Mouse (Mus musculus): Measurements from ENCODE around the gene Tmem164. TPM values are rescaled to one million over a fixed set of nuclear protein-coding genes. Genes with fewer than 3 reads are reported as not detected.

The Tmem164 gene
- polyA plus RNA-seq, 1 experiment = 14.5 TPM

- H3K79me2 ChIP-seq (ENCODE audit: control insufficient read depth, insufficient read depth) = no peaks in the 10 kb centered on the region
- no peak overlapping the region for H3K4me3 ChIP-seq
- H3K27me3 ChIP-seq (ENCODE audit: control insufficient read depth, insufficient read depth, insufficient read length) = no peaks in the 10 kb centered on the region
- no peak for TF ChIP-seq POLR2AphosphoS2 (IDR thresholded peaks at IDR 0.05; ENCODE audit: insufficient read length, low read depth)
- no peak for TF ChIP-seq REST (IDR thresholded peaks at IDR 0.05; ENCODE audit: insufficient read depth, insufficient read length)
- TF ChIP-seq POLR2A (IDR thresholded peaks at IDR 0.05; ENCODE audit: insufficient read length, low read depth) = no peak
- TF ChIP-seq SRF (IDR thresholded peaks at IDR 0.05; ENCODE audit: control insufficient read depth, insufficient read length, low read depth) = no peak
- no peak for TF ChIP-seq TCF12 (IDR thresholded peaks at IDR 0.05; ENCODE audit: insufficient read depth, poor library complexity, severe bottlenecking)
- no peak for TF ChIP-seq MYOG (IDR thresholded peaks at IDR 0.05; ENCODE audit: control insufficient read depth in 1 of 3, insufficient read depth in 1 of 3, insufficient read length in 2 of 3, low read depth in 2 of 3)
- TF ChIP-seq E2F4 (IDR thresholded peaks at IDR 0.05; ENCODE audit: insufficient read depth) = no peak
- no peak for TF ChIP-seq USF1 (IDR thresholded peaks at IDR 0.05; ENCODE audit: low read depth)
- TF ChIP-seq CEBPB (IDR thresholded peaks at IDR 0.05; ENCODE audit: insufficient read depth, poor library complexity, severe bottlenecking) = no peak
- TF ChIP-seq MYOD1 (IDR thresholded peaks at IDR 0.05; ENCODE audit: control insufficient read depth in 1 of 3, insufficient read length in 2 of 3, low read depth in 2 of 3) = no peak
- no peak for TF ChIP-seq MAX (IDR thresholded peaks at IDR 0.05; ENCODE audit: low read depth)
- TF ChIP-seq TCF3 (IDR thresholded peaks at IDR 0.05; ENCODE audit: insufficient read length, low read depth) = no peak
- no peak overlapping the region for H3K4me2 ChIP-seq (ENCODE audit: low read depth)
- H3K36me3 ChIP-seq (ENCODE audit: control insufficient read depth, insufficient read depth) = no peaks in the 10 kb centered on the region
- H3ac ChIP-seq (ENCODE audit: control insufficient read depth, insufficient read length) = no peak overlapping the region
These were observed 15.8 kb upstream of the Tmem164 start for GRCm38 (mm10) chrX:142665423-142665805.

- Histone ChIP-seq H3K79me2 (ENCODE audit: control insufficient read depth, insufficient read depth) (no peaks in the 10 kb centered on the region), H3K27me3 (ENCODE audit: control insufficient read depth, insufficient read depth, insufficient read length) (no peaks in the 10 kb centered on the region), H3K36me3 (ENCODE audit: control insufficient read depth, insufficient read depth) (no peaks in the 10 kb centered on the region), H3ac (ENCODE audit: control insufficient read depth, insufficient read length) (no peak overlapping the region), H3K4me3 (no peak overlapping the region), H3K4me2 (ENCODE audit: low read depth) (no peak overlapping the region)
- no peak for TF ChIP-seq MAX (IDR thresholded peaks at IDR 0.05; ENCODE audit: low read depth)
- TF ChIP-seq MYOD1 (IDR thresholded peaks at IDR 0.05; ENCODE audit: control insufficient read depth in 1 of 3, insufficient read length in 2 of 3, low read depth in 2 of 3) = no peak
- no peak for TF ChIP-seq MYOG (IDR thresholded peaks at IDR 0.05; ENCODE audit: control insufficient read depth in 1 of 3, insufficient read depth in 1 of 3, insufficient read length in 2 of 3, low read depth in 2 of 3)
- TF ChIP-seq CEBPB (IDR thresholded peaks at IDR 0.05; ENCODE audit: insufficient read depth, poor library complexity, severe bottlenecking) = no peak
- TF ChIP-seq SRF (IDR thresholded peaks at IDR 0.05; ENCODE audit: control insufficient read depth, insufficient read length, low read depth) = no peak
- no peak for TF ChIP-seq E2F4 (IDR thresholded peaks at IDR 0.05; ENCODE audit: insufficient read depth)
- no peak for TF ChIP-seq TCF3 (IDR thresholded peaks at IDR 0.05; ENCODE audit: insufficient read length, low read depth)
- TF ChIP-seq POLR2A (IDR thresholded peaks at IDR 0.05; ENCODE audit: insufficient read length, low read depth) = no peak
- no peak for TF ChIP-seq REST (IDR thresholded peaks at IDR 0.05; ENCODE audit: insufficient read depth, insufficient read length)
- no peak for TF ChIP-seq POLR2AphosphoS2 (IDR thresholded peaks at IDR 0.05; ENCODE audit: insufficient read length, low read depth)
- TF ChIP-seq TCF12 (IDR thresholded peaks at IDR 0.05; ENCODE audit: insufficient read depth, poor library complexity, severe bottlenecking) = no peak
- no peak for TF ChIP-seq USF1 (IDR thresholded peaks at IDR 0.05; ENCODE audit: low read depth)
These were observed 11.7 kb upstream of the Tmem164 start for GRCm38 (mm10) chrX:142669312-142670091.

DNA sequence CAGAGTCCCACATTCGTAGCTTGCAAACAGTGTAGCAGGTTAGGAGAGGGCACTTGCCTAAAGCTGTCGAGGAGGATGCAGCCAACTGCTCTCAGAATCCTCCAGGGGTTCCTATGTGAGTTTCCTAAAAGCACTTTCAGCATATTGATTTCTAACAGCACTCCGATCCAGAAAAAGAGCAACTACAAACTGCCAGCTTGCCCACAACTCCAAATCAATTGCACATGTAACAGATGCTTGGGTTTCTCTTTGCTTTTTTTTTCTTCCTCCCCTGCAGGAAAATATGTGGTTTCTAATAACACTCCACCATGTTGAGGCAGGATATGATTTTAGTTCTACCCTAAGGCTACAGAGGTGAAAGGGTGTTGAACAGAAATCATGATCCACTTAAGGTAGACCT, 11.1 kb upstream of the Tmem164 start:
- no peak overlapping the region for H3K4me3 ChIP-seq
- no peaks in the 10 kb centered on the region for H3K36me3 ChIP-seq (ENCODE audit: control insufficient read depth, insufficient read depth)
- H3K79me2 ChIP-seq (ENCODE audit: control insufficient read depth, insufficient read depth) = no peaks in the 10 kb centered on the region
- no peak overlapping the region for H3ac ChIP-seq (ENCODE audit: control insufficient read depth, insufficient read length)
- H3K27me3 ChIP-seq (ENCODE audit: control insufficient read depth, insufficient read depth, insufficient read length) = no peaks in the 10 kb centered on the region
- TF ChIP-seq POLR2AphosphoS2 (IDR thresholded peaks at IDR 0.05; ENCODE audit: insufficient read length, low read depth) (no peak), MYOG (IDR thresholded peaks at IDR 0.05; ENCODE audit: control insufficient read depth in 1 of 3, insufficient read depth in 1 of 3, insufficient read length in 2 of 3, low read depth in 2 of 3) (no peak), MYOD1 (IDR thresholded peaks at IDR 0.05; ENCODE audit: control insufficient read depth in 1 of 3, insufficient read length in 2 of 3, low read depth in 2 of 3) (no peak), SRF (IDR thresholded peaks at IDR 0.05; ENCODE audit: control insufficient read depth, insufficient read length, low read depth) (no peak), CEBPB (IDR thresholded peaks at IDR 0.05; ENCODE audit: insufficient read depth, poor library complexity, severe bottlenecking) (no peak), REST (IDR thresholded peaks at IDR 0.05; ENCODE audit: insufficient read depth, insufficient read length) (no peak), TCF12 (IDR thresholded peaks at IDR 0.05; ENCODE audit: insufficient read depth, poor library complexity, severe bottlenecking) (no peak), POLR2A (IDR thresholded peaks at IDR 0.05; ENCODE audit: insufficient read length, low read depth) (no peak), E2F4 (IDR thresholded peaks at IDR 0.05; ENCODE audit: insufficient read depth) (no peak), USF1 (IDR thresholded peaks at IDR 0.05; ENCODE audit: low read depth) (no peak), TCF3 (IDR thresholded peaks at IDR 0.05; ENCODE audit: insufficient read length, low read depth) (no peak), MAX (IDR thresholded peaks at IDR 0.05; ENCODE audit: low read depth) (no peak)
- H3K4me2 ChIP-seq (ENCODE audit: low read depth) = no peak overlapping the region

DNA sequence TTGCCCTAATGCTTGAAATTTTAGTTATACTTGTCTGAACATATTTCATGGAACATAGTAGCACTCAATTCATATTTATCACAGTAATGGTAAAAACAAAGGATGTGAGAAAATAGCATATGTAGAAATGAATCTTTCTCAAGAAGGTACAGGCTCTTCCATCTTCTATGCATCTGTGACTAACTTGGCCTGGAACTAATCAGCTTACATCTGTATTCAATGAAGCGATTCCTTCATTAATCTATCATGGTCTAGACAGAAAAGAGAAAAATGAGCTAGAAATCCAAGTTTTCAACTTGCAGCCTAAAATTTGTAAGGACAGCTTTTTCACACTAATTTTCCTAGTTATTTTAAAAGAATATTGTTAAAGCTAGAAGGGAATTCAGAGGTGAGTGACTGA, 10.1 kb upstream of the Tmem164 start:
- no peak overlapping the region for H3K4me2 ChIP-seq (ENCODE audit: low read depth)
- H3K36me3 ChIP-seq (ENCODE audit: control insufficient read depth, insufficient read depth) = no peaks in the 10 kb centered on the region
- no peak overlapping the region for H3ac ChIP-seq (ENCODE audit: control insufficient read depth, insufficient read length)
- H3K27me3 ChIP-seq (ENCODE audit: control insufficient read depth, insufficient read depth, insufficient read length) = no peaks in the 10 kb centered on the region
- no peak overlapping the region for H3K4me3 ChIP-seq
- TF ChIP-seq USF1 (IDR thresholded peaks at IDR 0.05; ENCODE audit: low read depth) = no peak
- no peak for TF ChIP-seq MAX (IDR thresholded peaks at IDR 0.05; ENCODE audit: low read depth)
- no peak for TF ChIP-seq TCF12 (IDR thresholded peaks at IDR 0.05; ENCODE audit: insufficient read depth, poor library complexity, severe bottlenecking)
- no peak for TF ChIP-seq SRF (IDR thresholded peaks at IDR 0.05; ENCODE audit: control insufficient read depth, insufficient read length, low read depth)
- TF ChIP-seq POLR2A (IDR thresholded peaks at IDR 0.05; ENCODE audit: insufficient read length, low read depth) = no peak
- TF ChIP-seq E2F4 (IDR thresholded peaks at IDR 0.05; ENCODE audit: insufficient read depth) = no peak
- no peak for TF ChIP-seq MYOD1 (IDR thresholded peaks at IDR 0.05; ENCODE audit: control insufficient read depth in 1 of 3, insufficient read length in 2 of 3, low read depth in 2 of 3)
- no peak for TF ChIP-seq TCF3 (IDR thresholded peaks at IDR 0.05; ENCODE audit: insufficient read length, low read depth)
- TF ChIP-seq CEBPB (IDR thresholded peaks at IDR 0.05; ENCODE audit: insufficient read depth, poor library complexity, severe bottlenecking) = no peak
- no peak for TF ChIP-seq REST (IDR thresholded peaks at IDR 0.05; ENCODE audit: insufficient read depth, insufficient read length)
- no peak for TF ChIP-seq POLR2AphosphoS2 (IDR thresholded peaks at IDR 0.05; ENCODE audit: insufficient read length, low read depth)
- TF ChIP-seq MYOG (IDR thresholded peaks at IDR 0.05; ENCODE audit: control insufficient read depth in 1 of 3, insufficient read depth in 1 of 3, insufficient read length in 2 of 3, low read depth in 2 of 3) = no peak
- H3K79me2 ChIP-seq (ENCODE audit: control insufficient read depth, insufficient read depth) = no peaks in the 10 kb centered on the region

All from myocyte (in vitro differentiated cells).